Mouse (Mus musculus) ES-Bruce4 (cell line): ENCODE data around the gene Foxl2. TPM values are rescaled to one million over a fixed set of nuclear protein-coding genes. Genes with fewer than 3 reads are reported as not detected.

ENCODE experiments used
- H3K27ac ChIP-seq: 2 replicates; pipeline ENCODE4 v1.5.1; 2012; ENCODE audit warnings: low read length, inconsistent platforms; ENCODE audit not compliant: insufficient read depth
- H3K27me3 ChIP-seq: 2 replicates; pipeline ENCODE4 v1.6.1; 2012; ENCODE audit warnings: mild to moderate bottlenecking, low read length, inconsistent platforms; ENCODE audit not compliant: control insufficient read depth, poor library complexity, insufficient read depth, severe bottlenecking
- H3K36me3 ChIP-seq: 2 replicates; pipeline ENCODE4 v1.6.1; 2012; ENCODE audit warnings: inconsistent platforms, mild to moderate bottlenecking, low read length, moderate library complexity; ENCODE audit not compliant: control insufficient read depth, poor library complexity, insufficient read depth, severe bottlenecking
- H3K4me1 ChIP-seq: one replicate; pipeline ENCODE4 v1.8.1; 2011; ENCODE audit warnings: low read length; ENCODE audit not compliant: control insufficient read depth, insufficient read depth
- H3K4me3 ChIP-seq: 2 replicates; pipeline ENCODE4 v1.5.1; 2011; ENCODE audit warnings: low read depth, mild to moderate bottlenecking, low read length
- H3K9ac ChIP-seq: 2 replicates; pipeline ENCODE4 v1.6.1; 2012; ENCODE audit warnings: low read depth, mild to moderate bottlenecking, inconsistent platforms; ENCODE audit not compliant: poor library complexity, severe bottlenecking
- H3K9me3 ChIP-seq: replicated peaks from 2 replicates; pipeline ENCODE4 v1.6.1; 2012; ENCODE audit warnings: mild to moderate bottlenecking, low read length, inconsistent platforms; ENCODE audit not compliant: control insufficient read depth, poor library complexity, insufficient read depth, severe bottlenecking
- CTCF ChIP-seq: IDR thresholded peaks from one replicate; pipeline ENCODE4 v1.8.1; 2011; ENCODE audit warnings: low read depth, low read length
- EP300 ChIP-seq: IDR thresholded peaks from 2 replicates; pipeline ENCODE4 v1.6.1; 2011; ENCODE audit warnings: low read depth, low read length; ENCODE audit not compliant: insufficient read depth
- POLR2A ChIP-seq: IDR thresholded peaks from one replicate; pipeline ENCODE4 v1.8.1; 2011; ENCODE audit warnings: low read length; ENCODE audit not compliant: insufficient read depth
- polyA plus RNA-seq: library from polyadenylated mRNA; stranded (reverse); fragments of >200 nt; gene quantifications from 2 replicates; pipeline ENCODE4 v1.2.4, GENCODE M21; 2011; ENCODE audit warnings: low read depth; ENCODE audit not compliant: missing spikeins, insufficient read depth, insufficient read length

Foxl2 gene
- polyA plus RNA-seq, 1 experiment = 0.67 TPM

- Histone ChIP-seq H3K36me3 (no peaks in the 10 kb centered on the region), H3K27me3 (peaks cover 53% of the 10 kb centered on the region), H3K9ac (peak overlapping the region; percentile 46), H3K9me3 (no peaks in the 10 kb centered on the region), H3K4me3 (peak overlapping the region; percentile 40), H3K27ac (no peak overlapping the region), H3K4me1 (no peaks in the 10 kb centered on the region)
- TF ChIP-seq POLR2A = no peak
- TF ChIP-seq EP300 = no peak
- TF ChIP-seq CTCF = no peak
Measured at GRCm38 (mm10) chr9:98954391-98955102, 541 bp upstream of the Foxl2 start.

DNA sequence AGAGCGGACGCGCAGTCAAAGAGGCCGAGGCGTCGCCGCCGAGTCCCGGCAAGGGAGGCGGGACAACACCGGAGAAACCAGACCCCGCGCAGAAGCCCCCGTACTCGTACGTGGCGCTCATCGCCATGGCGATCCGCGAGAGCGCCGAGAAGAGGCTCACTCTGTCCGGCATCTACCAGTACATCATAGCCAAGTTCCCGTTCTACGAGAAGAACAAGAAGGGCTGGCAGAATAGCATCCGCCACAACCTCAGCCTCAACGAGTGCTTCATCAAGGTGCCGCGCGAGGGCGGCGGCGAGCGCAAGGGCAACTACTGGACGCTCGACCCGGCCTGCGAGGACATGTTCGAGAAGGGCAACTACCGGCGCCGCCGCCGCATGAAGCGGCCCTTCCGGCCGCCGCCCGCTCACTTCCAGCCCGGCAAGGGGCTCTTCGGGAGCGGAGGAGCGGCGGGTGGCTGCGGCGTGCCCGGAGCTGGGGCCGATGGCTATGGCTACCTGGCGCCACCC, 682 bp downstream of the Foxl2 start:
- Histone ChIP-seq H3K4me3 (peak overlapping the region; percentile 58), H3K27ac (no peak overlapping the region)

DNA sequence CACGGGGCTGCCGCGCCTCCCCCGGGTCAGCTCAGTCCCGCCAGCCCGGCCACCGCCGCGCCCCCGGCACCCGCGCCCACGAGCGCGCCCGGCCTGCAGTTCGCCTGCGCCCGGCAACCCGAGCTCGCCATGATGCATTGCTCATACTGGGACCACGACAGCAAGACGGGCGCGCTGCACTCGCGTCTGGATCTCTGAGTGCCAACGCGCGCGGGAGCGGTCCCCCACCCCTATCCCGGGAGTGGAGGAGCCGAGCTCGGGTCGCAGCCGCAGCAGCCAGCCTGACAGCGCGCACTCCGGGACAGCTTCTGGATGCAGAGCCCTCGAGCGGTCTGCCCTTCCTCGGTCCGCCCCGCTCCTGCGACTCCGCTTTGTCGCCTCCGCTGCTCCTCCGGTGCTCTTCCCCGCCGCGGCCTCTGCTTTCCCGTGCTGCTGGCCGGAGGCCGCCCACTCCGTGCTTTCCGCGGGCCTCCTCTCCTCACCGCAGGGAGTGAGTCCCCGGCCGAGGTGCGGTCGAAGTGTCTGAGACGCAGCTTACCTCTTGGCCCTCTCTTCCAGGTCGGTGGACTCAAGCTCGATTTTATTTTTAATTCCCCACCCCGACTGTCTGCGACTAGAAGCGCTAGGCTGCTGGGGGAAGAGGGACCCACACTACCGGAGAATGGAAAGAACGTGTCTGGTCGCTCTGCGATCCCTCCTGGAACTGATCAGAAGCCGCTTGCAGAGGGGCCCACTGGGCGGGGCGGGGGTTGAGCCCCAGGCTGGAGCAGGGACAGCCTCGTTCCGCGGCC, 1.7 kb downstream of the Foxl2 start:
- no peaks in the 10 kb centered on the region for H3K9me3 ChIP-seq
- H3K4me1 ChIP-seq = no peaks in the 10 kb centered on the region
- H3K4me3 ChIP-seq = peak overlapping the region; percentile 58
- no peak overlapping the region for H3K27ac ChIP-seq
- TF ChIP-seq CTCF = no peak
- no peak for TF ChIP-seq EP300
- TF ChIP-seq POLR2A = no peak
- peak overlapping the region; percentile 46 for H3K9ac ChIP-seq
- no peaks in the 10 kb centered on the region for H3K36me3 ChIP-seq
- peaks cover 44% of the 10 kb centered on the region for H3K27me3 ChIP-seq

More for the DNA sequence above, 682 bp downstream of the Foxl2 start:
- TF ChIP-seq CTCF = peak; percentile 13
- no peak for TF ChIP-seq POLR2A
- H3K27me3 ChIP-seq = peaks cover 53% of the 10 kb centered on the region
- no peaks in the 10 kb centered on the region for H3K4me1 ChIP-seq
- H3K9me3 ChIP-seq = no peaks in the 10 kb centered on the region
- H3K9ac ChIP-seq = peak overlapping the region; percentile 46
- no peaks in the 10 kb centered on the region for H3K36me3 ChIP-seq

GRCm38 (mm10) chr9:98957751-98958351, 2.8 kb downstream of the Foxl2 start:
- Histone ChIP-seq H3K9me3 (no peaks in the 10 kb centered on the region), H3K27me3 (peaks cover 40% of the 10 kb centered on the region), H3K36me3 (no peaks in the 10 kb centered on the region), H3K9ac (no peak overlapping the region), H3K27ac (no peak overlapping the region), H3K4me3 (no peak overlapping the region), H3K4me1 (no peaks in the 10 kb centered on the region)
- no peak for TF ChIP-seq EP300
- no peak for TF ChIP-seq POLR2A
- TF ChIP-seq CTCF = no peak

DNA sequence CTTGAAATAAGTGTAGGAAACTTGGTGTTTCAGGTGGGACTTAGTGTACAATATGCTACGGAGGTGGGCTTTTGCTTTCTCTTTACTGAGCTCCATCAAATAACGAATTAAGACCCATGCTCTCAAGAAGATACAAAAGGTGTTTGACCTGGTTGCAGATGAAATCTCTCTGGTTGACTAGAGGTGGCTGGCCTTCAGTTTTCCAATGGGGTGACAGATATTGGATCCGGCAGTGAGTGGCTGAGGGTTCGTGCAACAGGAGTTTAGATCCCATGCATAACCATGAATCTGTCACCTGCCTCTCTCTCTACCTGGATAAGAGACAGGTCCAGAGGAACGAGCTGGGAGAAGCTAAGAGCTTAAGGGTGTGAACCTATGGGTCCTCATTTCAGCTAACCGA, 3.5 kb downstream of the Foxl2 start:
- H3K9me3 ChIP-seq = no peaks in the 10 kb centered on the region
- no peaks in the 10 kb centered on the region for H3K4me1 ChIP-seq
- H3K27ac ChIP-seq = no peak overlapping the region
- no peaks in the 10 kb centered on the region for H3K36me3 ChIP-seq
- H3K9ac ChIP-seq = no peak overlapping the region
- H3K4me3 ChIP-seq = no peak overlapping the region
- TF ChIP-seq EP300 (no peak), POLR2A (no peak), CTCF (no peak)
- H3K27me3 ChIP-seq = peaks cover 34% of the 10 kb centered on the region
